23 mouse cellular contexts compared by ENCODE assay signal in genomic region chr8:60622056-60622455, GRCm38 (mm10). TPM values are rescaled to one million over a fixed set of nuclear protein-coding genes. Genes with fewer than 3 reads are reported as not detected.
DNase-seq lines count a peak whose midpoint lies in the region.
"Had no signal": no experiment of that assay in that cellular context is flagged by ENCODE, and none has a peak within 500 bp of the region (broad histone marks: within the 10 kb centered on the region; RNA-seq: fewer than 3 reads in every experiment).

No protein-coding gene starts in this region.

- H3K9me3 ChIP-seq in limb, embryonic 10.5 days (replicated peaks): no peaks in the 10 kb centered on the region
- H3K9me3 ChIP-seq: embryonic facial prominence, embryonic 10.5 days; embryonic facial prominence, embryonic 12.5 days; forebrain, embryonic 13.5 days; forebrain, embryonic 15.5 days; G1E had no signal

- H3K27me3 ChIP-seq in limb, embryonic 10.5 days (ENCODE audit: low read depth, poor library complexity, severe bottlenecking): no peaks in the 10 kb centered on the region
- H3K27me3 ChIP-seq: embryonic facial prominence, embryonic 12.5 days; forebrain, embryonic 13.5 days; forebrain, embryonic 15.5 days; Patski had no signal

- H3K36me3 ChIP-seq in limb, embryonic 10.5 days: no peaks in the 10 kb centered on the region
- H3K36me3 ChIP-seq: embryonic facial prominence, embryonic 10.5 days; embryonic facial prominence, embryonic 12.5 days; forebrain, embryonic 15.5 days; G1E had no signal

- DNase-seq in ES-CJ7 (ENCODE audit: low read depth, low spot score): peak; percentile 55
- DNase-seq in R1 (ENCODE audit: low read depth, low spot score): peak; percentile 48
- DNase-seq in limb, embryonic 10.5 days (ENCODE audit: low spot score): peak; percentile 14
- no peak for DNase-seq in kidney, adult 9 months
- DNase-seq in spleen, adult 18-20 months: no peak
- no peak for DNase-seq in right cerebral cortex, postnatal 10 days (ENCODE audit: low spot score in 2 of 2)
- DNase-seq: adrenal gland, adult 8-10 months; adrenal gland, postnatal 14 days; adrenal gland, postnatal 36 days; cerebellum, adult 11 months; cerebellum, adult 18-20 months; cerebellum, adult 8-10 months; cerebellum, adult 9-11 months; cerebellum, postnatal 14 days; cerebellum, postnatal 36 days; forebrain, postnatal 0 days had no signal

- 90% methylated on average over 12 of the region's 12 CpGs for WGBS in limb, embryonic 10.5 days

- H3K4me3 ChIP-seq in limb, embryonic 10.5 days: no peak overlapping the region
- H3K4me3 ChIP-seq: embryonic facial prominence, embryonic 10.5 days; embryonic facial prominence, embryonic 12.5 days; forebrain, embryonic 13.5 days; forebrain, embryonic 15.5 days had no signal

- H3K27ac ChIP-seq in limb, embryonic 10.5 days: no peak overlapping the region
- H3K27ac ChIP-seq: embryonic facial prominence, embryonic 10.5 days; embryonic facial prominence, embryonic 12.5 days; forebrain, embryonic 13.5 days; forebrain, embryonic 15.5 days had no signal

- no peaks in the 10 kb centered on the region for H3K4me1 ChIP-seq in limb, embryonic 10.5 days
- H3K4me1 ChIP-seq: embryonic facial prominence, embryonic 10.5 days; embryonic facial prominence, embryonic 12.5 days; forebrain, embryonic 13.5 days; forebrain, embryonic 15.5 days had no signal

RNA-seq across cellular contexts. Expression of gene Mfap3l, which starts 10.6 kb away (rescaled TPM):
- polyA plus RNA-seq in limb, embryonic 10.5 days (2016; fragmentation: Nextera tagmentation; extraction: Ambion mirVana): 0.53 and 0.83 TPM in 2 replicates
- polyA plus RNA-seq: activated CD4-positive, CD25-positive, alpha-beta regulatory T cell, adult 4 months; G1E had no signal

Comparison
In these comparisons a context has a peak if more than half of its experiments do, and no peak if none do; other contexts are left out.
1. DNase-seq: peak in ES-CJ7 (single experiment), R1 (single experiment) and limb, embryonic 10.5 days (single experiment); none in kidney, adult 9 months (single experiment), spleen, adult 18-20 months (0 of 2) and right cerebral cortex, postnatal 10 days (0 of 2).